Mouse (Mus musculus) liver, embryonic 14.5 days (tissue): ENCODE results near the gene Hemgn. TPM values are rescaled to one million over a fixed set of nuclear protein-coding genes. Genes with fewer than 3 reads are reported as not detected.

Experiments used
- ATAC-seq: fragments of 200-750 bp; cut with Nextera tagmentation; 2 replicates; pipeline ENCODE4 v1.8.0; 2017; ENCODE audit warnings: moderate number of reproducible peaks, mild to moderate bottlenecking, moderate library complexity; ENCODE audit not compliant: insufficient read depth
- DNase-seq, 3 experiments: peaks; one replicate each; pipeline ENCODE4 v3.0.0-alpha.2; 2012 to 2013; ENCODE audit warnings: low read depth in 3 of 3, low spot score in 3 of 3
- H3K27ac ChIP-seq: fragments of 300-500 bp; sonication (generic); 2 replicates; pipeline ENCODE4 v1.5.1; 2014; ENCODE audit warnings: moderate library complexity, mild to moderate bottlenecking, control low read depth, inconsistent platforms
- H3K27me3 ChIP-seq: fragments of 300-500 bp; sonication (generic); 2 replicates; pipeline ENCODE4 v1.6.1; 2014; ENCODE audit warnings: mild to moderate bottlenecking, low read length, moderate library complexity; ENCODE audit not compliant: control insufficient read depth, insufficient read depth
- H3K36me3 ChIP-seq: fragments of 300-500 bp; sonication (generic); replicated peaks from 2 replicates; pipeline ENCODE4 v1.6.1; 2014; ENCODE audit warnings: low read depth; ENCODE audit not compliant: control insufficient read depth, insufficient read depth
- H3K4me1 ChIP-seq, 2 experiments: fragments of 200-500 bp in 1 of 2; fragments of 300-500 bp in 1 of 2; sonication (generic) in 1 of 2; replicated peaks; 2 replicates each; pipeline ENCODE4 v1.6.1; 2012 to 2014; ENCODE audit warnings: antibody characterized with exemption in 1 of 2, inconsistent platforms in 1 of 2, low read length in 1 of 2; ENCODE audit not compliant: control insufficient read depth in 2 of 2, insufficient read depth in 2 of 2
- H3K4me2 ChIP-seq: fragments of 300-500 bp; sonication (generic); 2 replicates; pipeline ENCODE4 v1.6.1; 2014; ENCODE audit warnings: low read depth, mild to moderate bottlenecking, control low read depth, moderate library complexity
- H3K4me3 ChIP-seq, 2 experiments: fragments of 200-500 bp in 1 of 2; fragments of 300-500 bp in 1 of 2; sonication (generic) in 1 of 2; 2 replicates each; pipeline ENCODE4 v1.5.1; 2012 to 2014; ENCODE audit warnings: low read depth in 2 of 2, low read length in 2 of 2, mild to moderate bottlenecking in 2 of 2, control low read depth in 1 of 2, inconsistent platforms in 1 of 2, moderate library complexity in 1 of 2; ENCODE audit not compliant: insufficient read depth in 1 of 2
- H3K9ac ChIP-seq: fragments of 300-500 bp; sonication (generic); replicated peaks from 2 replicates; pipeline ENCODE4 v1.6.1; 2014; ENCODE audit warnings: mild to moderate bottlenecking, control low read depth, moderate library complexity
- H3K9me3 ChIP-seq: fragments of 300-500 bp; sonication (generic); 2 replicates; pipeline ENCODE4 v1.6.1; 2016; ENCODE audit warnings: low read length, mixed read lengths; ENCODE audit not compliant: control insufficient read depth
- CTCF ChIP-seq: IDR thresholded peaks from 2 replicates; pipeline ENCODE4 v1.5.1; 2016; ENCODE audit warnings: antibody characterized with exemption, low read depth, control low read depth
- EP300 ChIP-seq: IDR thresholded peaks from 2 replicates; pipeline ENCODE4 v1.6.1; 2016; ENCODE audit warnings: antibody characterized with exemption, low read depth
- WGBS: fragments of 180-500 bp; shearing (Covaris S2); extraction: QIAGEN DNeasy Blood & Tissue Kit; methylation state at CpG from one replicate; pipeline ENCODE4 v1.1.7; 2014; ENCODE audit not compliant: insufficient replicate concordance; 5-methylcytosine and 5-hydroxymethylcytosine counted together
- polyA plus RNA-seq, 2 experiments: library from polyadenylated mRNA; depleted of rRNA in 1 of 2; stranded (reverse) in 1 of 2; unstranded in 1 of 2; fragments of >200 nt; fragmentation: Nextera tagmentation in 1 of 2; extraction: Ambion mirVana in 1 of 2; gene quantifications; 2 replicates each; pipeline versions ENCODE4 v1.2.1 to v1.2.3; 2012 to 2014

Gene Hemgn
- polyA plus RNA-seq, 2 experiments: 274 to 293 TPM

DNA sequence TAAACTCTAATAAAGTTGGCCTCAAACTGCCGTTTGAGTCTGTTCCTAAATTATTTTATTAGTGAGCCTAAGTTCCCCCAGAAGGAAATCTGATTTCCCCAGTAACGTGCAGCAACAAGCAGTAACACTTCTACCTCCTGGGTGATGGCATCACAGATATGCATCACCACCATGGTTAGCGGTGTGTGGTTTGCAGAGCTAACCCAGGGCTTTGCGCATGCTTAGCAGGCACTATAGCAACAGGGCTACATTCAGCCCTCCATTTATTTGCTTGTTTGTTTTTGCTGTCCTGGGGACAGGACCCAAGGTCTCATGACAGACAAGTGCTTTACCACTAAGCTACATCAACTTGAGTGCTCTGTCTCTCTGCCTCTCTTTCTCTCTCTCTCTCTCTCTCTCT lies 29.2 kb upstream of the Hemgn start:
- DNase-seq (no peak), ATAC-seq (no peak)
- Histone ChIP-seq H3K27ac (no peak overlapping the region), H3K4me1 (peaks cover 14 to 17% of the 10 kb centered on the region in 2 experiments), H3K4me3 (no peak overlapping the region), H3K9ac (no peak overlapping the region), H3K4me2 (no peak overlapping the region), H3K9me3 (no peaks in the 10 kb centered on the region), H3K27me3 (no peaks in the 10 kb centered on the region), H3K36me3 (no peaks in the 10 kb centered on the region)
- 59% methylated on average over 4 of the region's 4 CpGs for WGBS
- TF ChIP-seq CTCF (no peak), EP300 (no peak)

DNA sequence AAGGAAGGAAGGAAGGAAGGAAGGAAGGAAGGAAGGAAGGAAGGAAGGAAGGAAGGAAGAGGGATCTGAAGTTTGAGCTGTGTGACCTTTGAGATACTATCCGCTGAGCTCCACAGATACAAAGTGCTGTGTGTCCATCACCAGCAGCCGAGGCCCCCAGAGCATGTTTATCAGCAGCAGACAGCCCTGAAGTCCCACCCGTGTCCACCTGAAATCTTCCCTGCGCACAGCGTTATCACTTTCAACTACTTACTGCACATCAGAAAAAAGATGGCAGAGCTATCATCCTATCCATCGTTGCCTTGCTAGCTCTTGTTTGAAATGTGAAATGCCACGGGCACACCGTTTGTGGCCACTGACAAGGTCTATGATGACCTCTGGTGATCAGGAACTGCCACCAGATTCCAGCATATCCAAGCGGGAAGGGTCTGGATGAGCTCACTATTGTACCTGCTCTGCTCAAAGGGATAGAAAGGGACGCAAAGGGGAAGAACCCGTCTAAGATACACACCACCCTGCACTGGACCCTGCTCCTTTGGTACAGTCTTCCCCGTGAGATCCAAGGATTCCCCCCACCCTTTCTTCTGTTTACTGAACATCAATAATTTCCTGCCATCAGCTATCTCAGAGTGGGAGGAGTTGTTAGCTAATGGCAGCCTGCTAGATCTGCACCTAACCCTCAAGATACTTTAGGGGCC lies 19.2 kb upstream of the Hemgn start:
- H3K9ac ChIP-seq: peak overlapping the region; percentile 66
- H3K27ac ChIP-seq: peak overlapping the region; percentile 97
- TF ChIP-seq EP300 (peak; percentile 98), CTCF (no peak; the same call in 1 of the 2 replicates)
- H3K27me3 ChIP-seq: no peaks in the 10 kb centered on the region
- peak overlapping the region; percentile 27 to 36; a peak in 3 of 4 replicates for H3K4me3 ChIP-seq
- H3K36me3 ChIP-seq: no peaks in the 10 kb centered on the region
- no peaks in the 10 kb centered on the region for H3K9me3 ChIP-seq
- peak; percentile 87 to 93 (median 90) for DNase-seq
- H3K4me1 ChIP-seq: peaks cover 54 to 62% of the 10 kb centered on the region in 2 experiments
- ATAC-seq: peak; percentile 99
- WGBS: 21% methylated on average over 12 of the region's 12 CpGs
- peak overlapping the region; percentile 68 for H3K4me2 ChIP-seq

DNA sequence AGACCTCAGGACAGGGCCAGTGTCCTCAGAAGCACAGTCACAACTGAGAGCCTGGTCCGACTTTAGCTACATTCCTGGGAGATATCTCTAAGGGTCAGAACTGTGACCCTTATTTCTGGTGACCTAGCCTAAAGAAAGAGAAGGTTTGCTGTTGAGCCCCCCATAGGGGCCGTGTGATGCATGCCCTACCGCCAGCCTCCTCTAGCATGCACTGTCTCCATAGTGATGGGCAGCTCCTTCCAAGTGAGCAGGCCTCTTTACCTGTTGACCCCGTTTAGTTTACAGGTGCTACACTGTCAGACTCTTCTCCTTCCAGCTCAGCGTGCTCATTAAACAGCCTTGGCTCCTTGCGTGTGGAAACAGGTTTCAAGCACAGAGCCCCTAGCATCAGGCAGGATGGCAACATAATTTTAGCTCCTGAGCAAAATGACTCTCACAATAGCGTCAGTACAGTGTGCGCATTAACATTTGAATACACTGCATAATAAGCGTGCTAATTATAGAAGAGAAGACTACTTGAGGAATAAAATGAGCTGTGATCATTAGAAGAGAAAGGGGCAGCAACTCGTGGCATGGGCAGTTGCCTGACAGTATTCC lies 15.7 kb upstream of the Hemgn start:
- H3K27me3 ChIP-seq: no peaks in the 10 kb centered on the region
- H3K4me3 ChIP-seq: no peak overlapping the region
- peak overlapping the region; percentile 25 for H3K27ac ChIP-seq
- DNase-seq (no peak), ATAC-seq (no peak)
- peaks cover 33 to 35% of the 10 kb centered on the region in 2 experiments for H3K4me1 ChIP-seq
- WGBS: 77% methylated on average over 10 of the region's 10 CpGs
- TF ChIP-seq CTCF (no peak), EP300 (no peak)
- no peaks in the 10 kb centered on the region for H3K9me3 ChIP-seq
- no peak overlapping the region for H3K9ac ChIP-seq
- no peaks in the 10 kb centered on the region for H3K36me3 ChIP-seq
- no peak overlapping the region for H3K4me2 ChIP-seq

DNA sequence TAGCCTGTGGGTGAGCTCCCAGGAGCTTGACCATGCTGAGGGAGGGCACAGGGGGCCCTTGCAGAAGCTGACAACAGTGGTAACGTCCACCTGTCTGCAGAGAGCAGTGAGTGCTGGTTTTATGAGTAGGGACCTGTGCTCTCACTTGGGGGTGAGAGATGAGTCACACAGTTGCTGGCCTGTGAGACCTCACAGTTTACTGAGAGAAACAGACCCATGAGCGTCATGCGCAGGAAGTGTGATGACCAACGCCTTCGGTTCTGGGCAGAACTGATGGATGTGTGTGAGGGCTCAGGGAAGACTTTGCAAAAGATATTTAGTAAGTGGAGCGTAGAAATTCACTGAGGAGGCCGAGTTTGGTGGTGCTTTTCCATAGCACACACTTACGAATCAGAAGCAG lies 9.3 kb upstream of the Hemgn start:
- DNase-seq: no peak
- Histone ChIP-seq H3K36me3 (no peaks in the 10 kb centered on the region), H3K4me1 (peaks cover 1 to 10% of the 10 kb centered on the region in 2 experiments; a peak in 3 of 4 replicates), H3K27me3 (no peaks in the 10 kb centered on the region), H3K4me3 (no peak overlapping the region), H3K4me2 (no peak overlapping the region), H3K9me3 (no peaks in the 10 kb centered on the region), H3K9ac (no peak overlapping the region), H3K27ac (no peak overlapping the region)
- WGBS: 63% methylated on average over 8 of the region's 8 CpGs
- no peak for TF ChIP-seq EP300
- no peak for ATAC-seq

DNA sequence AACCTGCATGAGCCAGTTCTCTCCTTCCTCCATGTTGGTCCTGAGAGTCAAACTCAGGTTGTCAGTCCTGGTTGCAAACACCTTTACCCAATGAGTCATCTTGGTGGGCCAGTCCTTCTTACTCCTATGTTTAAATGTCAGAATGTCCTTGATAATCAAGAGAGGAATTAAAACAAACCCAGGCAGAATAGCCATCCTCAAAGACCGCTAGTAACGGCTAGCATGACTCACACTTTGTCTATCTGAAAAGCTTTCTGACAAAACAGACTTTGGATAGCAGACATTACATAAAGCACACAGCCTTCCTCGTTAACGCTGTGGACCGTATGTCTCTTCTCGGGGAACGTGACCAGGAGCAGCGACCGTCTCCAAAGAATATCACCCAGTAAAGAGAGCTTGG lies 5.5 kb upstream of the Hemgn start:
- TF ChIP-seq CTCF (no peak), EP300 (no peak)
- Histone ChIP-seq H3K4me2 (no peak overlapping the region), H3K4me1 (peaks cover 8 to 24% of the 10 kb centered on the region in 2 experiments), H3K9me3 (no peaks in the 10 kb centered on the region), H3K27me3 (no peaks in the 10 kb centered on the region), H3K36me3 (no peaks in the 10 kb centered on the region), H3K27ac (no peak overlapping the region), H3K4me3 (no peak overlapping the region), H3K9ac (no peak overlapping the region)
- WGBS: 82% methylated on average over 9 of the region's 9 CpGs
- ATAC-seq (no peak), DNase-seq (no peak)
